Mouse (Mus musculus): ENCODE data around the gene Cyp2j12. TPM values are rescaled to one million over a fixed set of nuclear protein-coding genes. Genes with fewer than 3 reads are reported as not detected.

Gene Cyp2j12
- not detected for polyA plus RNA-seq (2017; shearing (Covaris generic))

DNA sequence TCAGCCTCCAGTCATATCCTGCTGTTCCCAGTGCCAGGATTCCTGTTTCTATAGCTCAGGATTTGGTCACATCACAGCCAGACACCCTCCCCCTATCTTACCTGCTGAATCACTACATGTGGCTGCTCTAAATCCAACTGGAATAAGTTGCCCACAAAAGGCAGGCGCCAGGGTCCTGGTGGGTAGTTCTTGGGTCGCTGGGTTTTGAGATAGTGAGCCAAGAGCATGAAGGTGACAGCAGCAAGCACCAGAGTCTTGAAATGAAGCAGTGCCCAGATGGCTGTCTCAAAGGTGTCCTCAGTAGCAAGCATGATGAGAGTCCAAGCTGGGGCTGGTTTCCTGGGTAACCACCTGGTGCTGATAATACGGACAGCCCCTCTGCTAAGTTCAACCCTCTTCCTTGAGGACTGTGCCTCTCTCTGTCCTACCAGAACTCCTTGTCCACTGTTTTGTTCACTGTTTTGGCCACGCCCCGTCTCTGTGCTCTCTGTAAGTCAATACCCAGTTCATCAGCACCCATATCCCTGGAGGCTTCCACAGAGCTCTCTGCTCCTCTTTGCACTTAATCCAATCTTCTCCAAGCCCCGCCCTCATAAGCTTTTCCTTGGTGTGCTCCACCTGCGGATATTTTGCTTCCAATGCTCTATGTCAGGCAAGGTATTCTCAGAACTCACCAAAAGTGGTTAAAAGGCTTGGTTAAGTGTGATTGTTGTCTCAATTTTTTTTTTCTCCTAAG, at the start of gene Cyp2j12:
Gene Cyp2j12 (minus strand): TSS at position 421 of the 736 bp plus-strand sequence.

DNA sequence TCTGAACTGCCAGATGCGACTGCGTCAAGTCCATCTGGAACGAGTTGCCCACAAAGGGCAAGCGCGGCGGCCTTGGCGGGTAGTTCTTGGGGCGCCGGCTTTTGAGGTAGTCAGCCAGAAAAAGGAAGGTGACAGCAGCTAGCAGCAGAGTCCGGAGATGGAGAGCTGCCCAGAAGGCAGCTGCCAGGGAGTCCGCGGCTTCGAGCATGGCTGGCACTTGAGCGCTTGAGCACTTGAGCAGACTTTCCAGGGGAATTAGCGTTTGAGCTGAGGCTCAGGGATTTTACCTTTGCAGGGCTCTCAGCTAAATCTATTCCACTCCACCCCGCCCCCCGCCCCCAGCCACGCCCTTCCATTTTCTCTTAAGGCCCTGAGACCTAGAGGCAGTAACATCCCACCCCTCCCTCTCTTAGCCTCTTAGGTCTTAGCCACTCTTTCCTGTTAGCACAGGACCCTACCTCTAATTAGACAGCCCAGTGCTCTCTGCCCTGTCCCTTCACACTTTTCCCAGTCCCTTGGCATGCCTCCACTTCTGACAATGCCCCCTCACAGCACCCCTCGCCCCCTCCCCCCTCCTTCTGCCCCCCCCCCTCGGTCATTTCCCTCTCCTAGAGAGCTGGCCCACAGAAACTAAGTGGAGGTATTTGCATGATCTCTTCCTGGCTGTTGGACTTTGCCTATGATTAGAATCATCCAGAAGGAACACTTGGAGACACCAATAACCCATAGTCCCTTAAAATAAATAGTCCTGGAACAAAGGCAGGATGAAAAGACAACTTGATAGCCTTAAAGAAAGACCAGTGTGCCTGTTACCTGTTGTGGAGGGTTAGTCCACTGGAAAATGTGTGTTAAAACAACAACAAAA, 63.5 kb downstream of the Cyp2j12 start, which contains the start of gene Cyp2j13:
Gene Cyp2j13 (minus strand): TSS at position 286 of the 865 bp plus-strand sequence.

Other genes starting within 250 kb of the Cyp2j12 start
- gene Hook1, start 173.9 kb downstream of the Cyp2j12 start, polyA plus RNA-seq (2017; shearing (Covaris generic)), result 29.3 TPM
- not detected for gene Cyp2j13, start 63.6 kb downstream of the Cyp2j12 start, polyA plus RNA-seq (2017; shearing (Covaris generic))
- not detected for gene Cyp2j7, start 95.5 kb upstream of the Cyp2j12 start, polyA plus RNA-seq (2017; shearing (Covaris generic))
- gene Cyp2j11, start 207.5 kb upstream of the Cyp2j12 start, polyA plus RNA-seq (2017; shearing (Covaris generic)), result not detected

Measured in effector memory CD4-positive, alpha-beta T cell, adult 5 months (primary cell).